ENCODE assay signal across 16 mouse cellular contexts in the genomic region with DNA sequence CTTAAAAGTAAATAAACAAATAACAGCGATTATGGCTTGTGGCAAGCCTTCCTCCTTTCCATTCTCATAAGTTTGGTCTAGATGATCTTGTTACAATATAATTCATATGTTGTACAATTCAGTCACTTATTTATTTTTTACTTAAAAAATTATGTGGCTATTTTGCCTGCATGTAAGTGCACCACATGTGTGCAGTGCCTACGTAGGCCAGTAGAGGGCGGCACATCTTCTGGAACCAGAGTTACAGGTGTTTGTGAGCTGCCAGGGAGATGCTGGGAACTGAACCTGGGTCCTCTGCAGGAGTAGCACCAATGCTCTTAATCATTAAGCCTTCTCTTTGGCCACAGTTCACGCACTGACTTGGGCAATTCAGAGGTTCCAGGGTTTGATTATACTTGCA. TPM values are rescaled to one million over a fixed set of nuclear protein-coding genes. Genes with fewer than 3 reads are reported as not detected.
DNase-seq lines count a peak whose midpoint lies in the region; ATAC-seq and TF ChIP-seq lines count a peak whose summit lies in the region.
"Had no signal": no experiment of that assay in that cellular context is flagged by ENCODE, and none has a peak within 500 bp of the region (broad histone marks: within the 10 kb centered on the region; RNA-seq: fewer than 3 reads in every experiment).

No protein-coding gene starts in this region.

- H3K9me3 ChIP-seq in embryonic facial prominence, embryonic 15.5 days (replicated peaks) = no peaks in the 10 kb centered on the region
- H3K9me3 ChIP-seq in embryonic facial prominence, embryonic 10.5 days = peaks cover 4% of the 10 kb centered on the region; the same call in 1 of the 2 replicates
- peaks cover 4% of the 10 kb centered on the region; the same call in 1 of the 2 replicates for H3K9me3 ChIP-seq in liver, embryonic 12.5 days (replicated peaks)
- H3K9me3 ChIP-seq in liver, postnatal 0 days (ENCODE audit: low read length) = no peaks in the 10 kb centered on the region
- H3K9me3 ChIP-seq: hindbrain, embryonic 15.5 days; limb, embryonic 15.5 days had no signal

- H3K36me3 ChIP-seq in embryonic facial prominence, embryonic 15.5 days = no peaks in the 10 kb centered on the region
- no peaks in the 10 kb centered on the region for H3K36me3 ChIP-seq in embryonic facial prominence, embryonic 10.5 days (replicated peaks)
- no peaks in the 10 kb centered on the region for H3K36me3 ChIP-seq in liver, embryonic 12.5 days
- no peaks in the 10 kb centered on the region for H3K36me3 ChIP-seq in liver, postnatal 0 days (replicated peaks; ENCODE audit: insufficient read depth, low read length)
- H3K36me3 ChIP-seq: hindbrain, embryonic 15.5 days; limb, embryonic 15.5 days had no signal

- H3K4me1 ChIP-seq in embryonic facial prominence, embryonic 15.5 days = peaks cover 11% of the 10 kb centered on the region
- peaks cover 13% of the 10 kb centered on the region for H3K4me1 ChIP-seq in embryonic facial prominence, embryonic 10.5 days
- H3K4me1 ChIP-seq in liver, embryonic 12.5 days = no peaks in the 10 kb centered on the region
- peaks cover 8% of the 10 kb centered on the region; the same call in 1 of the 2 replicates for H3K4me1 ChIP-seq in liver, postnatal 0 days (ENCODE audit: insufficient read depth)

- no peak overlapping the region for H3K9ac ChIP-seq in embryonic facial prominence, embryonic 15.5 days
- no peak overlapping the region for H3K9ac ChIP-seq in liver, embryonic 12.5 days
- no peak overlapping the region for H3K9ac ChIP-seq in liver, postnatal 0 days (replicated peaks)
- H3K9ac ChIP-seq: forebrain, postnatal 0 days; hindbrain, embryonic 15.5 days; limb, embryonic 15.5 days had no signal

- WGBS in embryonic facial prominence, embryonic 15.5 days = 87% methylated on average over 4 of the region's 4 CpGs
- WGBS in embryonic facial prominence, embryonic 10.5 days = 88% methylated on average over 4 of the region's 4 CpGs
- WGBS in liver, embryonic 12.5 days (ENCODE audit: insufficient replicate concordance) = 77% methylated on average over 4 of the region's 4 CpGs
- WGBS in liver, postnatal 0 days (ENCODE audit: insufficient replicate concordance) = 81% methylated on average over 4 of the region's 4 CpGs

- peak; percentile 57 for TF ChIP-seq CTCF in liver, postnatal 0 days (IDR thresholded peaks at IDR 0.05; ENCODE audit: low read depth)

- no peak for DNase-seq in embryonic facial prominence, embryonic 10.5 days (ENCODE audit: low spot score)
- peak; percentile 29 for DNase-seq in liver
- DNase-seq in ES-CJ7 (ENCODE audit: low read depth, low spot score) = peak; percentile 59
- DNase-seq in liver, postnatal 0 days = no peak
- no peak for DNase-seq in ovary, postnatal 36 days (ENCODE audit: low spot score)
- no peak for DNase-seq in cerebellum, adult 18-20 months
- DNase-seq: adrenal gland, postnatal 10 days; forebrain, postnatal 0 days; kidney, postnatal 25 days; right cerebral cortex, postnatal 25 days had no signal

- H3K4me2 ChIP-seq in embryonic facial prominence, embryonic 15.5 days (replicated peaks) = no peak overlapping the region
- H3K4me2 ChIP-seq in liver, embryonic 12.5 days = no peak overlapping the region
- H3K4me2 ChIP-seq in liver, postnatal 0 days (ENCODE audit: low read depth, low read length) = no peak overlapping the region

- no peak for TF ChIP-seq EP300 in liver, postnatal 0 days (IDR thresholded peaks at IDR 0.05; ENCODE audit: low read depth)

- peaks cover 49% of the 10 kb centered on the region for H3K27me3 ChIP-seq in embryonic facial prominence, embryonic 15.5 days
- peaks cover 64% of the 10 kb centered on the region for H3K27me3 ChIP-seq in embryonic facial prominence, embryonic 10.5 days (replicated peaks; ENCODE audit: low read depth, poor library complexity, severe bottlenecking)
- H3K27me3 ChIP-seq in liver, embryonic 12.5 days (replicated peaks) = peaks cover 55% of the 10 kb centered on the region
- H3K27me3 ChIP-seq in liver, postnatal 0 days (ENCODE audit: insufficient read depth, low read length) = peaks cover 39% of the 10 kb centered on the region

- ATAC-seq in embryonic facial prominence, embryonic 15.5 days (ENCODE audit: insufficient number of reproducible peaks, low FRiP score, low TSS enrichment, low read depth) = no peak
- no peak for ATAC-seq in liver, embryonic 12.5 days
- no peak for ATAC-seq in liver, postnatal 0 days
- ATAC-seq: forebrain, postnatal 0 days had no signal

- no peak overlapping the region for H3K4me3 ChIP-seq in embryonic facial prominence, embryonic 15.5 days (replicated peaks)
- H3K4me3 ChIP-seq in embryonic facial prominence, embryonic 10.5 days = no peak overlapping the region
- no peak overlapping the region for H3K4me3 ChIP-seq in liver, embryonic 12.5 days
- no peak overlapping the region for H3K4me3 ChIP-seq in liver, postnatal 0 days (ENCODE audit: low read depth, low read length)
- H3K4me3 ChIP-seq: erythroblast, embryonic 14.5 days had no signal

- H3K27ac ChIP-seq in embryonic facial prominence, embryonic 15.5 days (replicated peaks) = 0 out of 2 replicates have a peak overlapping the region, but pooled peaks have one; percentile 65
- H3K27ac ChIP-seq in embryonic facial prominence, embryonic 10.5 days (replicated peaks) = no peak overlapping the region
- no peak overlapping the region for H3K27ac ChIP-seq in liver, embryonic 12.5 days
- no peak overlapping the region for H3K27ac ChIP-seq in liver, postnatal 0 days (ENCODE audit: low read depth)
- H3K27ac ChIP-seq: hindbrain, embryonic 15.5 days; macrophage had no signal

RNA-seq across cellular contexts. Expression of gene Grid2ip, which starts 19.0 kb away (rescaled TPM):
- polyA plus RNA-seq in embryonic facial prominence, embryonic 15.5 days (2015; fragmentation: Nextera tagmentation; extraction: Ambion mirVana) = 0.68 and 1.8 TPM in 2 replicates
- polyA plus RNA-seq in embryonic facial prominence, embryonic 10.5 days (2016; fragmentation: Nextera tagmentation; extraction: Ambion mirVana) = 0.09 and 0.14 TPM in 2 replicates
- 0.04 TPM in 1 of 2 replicates, not detected in the other for polyA plus RNA-seq in liver, embryonic 12.5 days (2016; fragmentation: Nextera tagmentation; extraction: Ambion mirVana)
- not detected in 2 replicates for polyA plus RNA-seq in liver, postnatal 0 days (2015; fragmentation: Nextera tagmentation; extraction: Ambion mirVana)
- polyA plus RNA-seq: erythroblast, embryonic 14.5 days; macrophage had no signal

RNA-seq across cellular contexts. Expression of gene Kdelr2, which starts 27.5 kb away (rescaled TPM):
- 416 and 417 TPM in 2 replicates for polyA plus RNA-seq in embryonic facial prominence, embryonic 15.5 days (2015; fragmentation: Nextera tagmentation; extraction: Ambion mirVana)
- 221 and 226 TPM in 2 replicates for polyA plus RNA-seq in embryonic facial prominence, embryonic 10.5 days (2016; fragmentation: Nextera tagmentation; extraction: Ambion mirVana)
- polyA plus RNA-seq in liver, embryonic 12.5 days (2016; fragmentation: Nextera tagmentation; extraction: Ambion mirVana) = 171 and 174 TPM in 2 replicates
- polyA plus RNA-seq in liver, postnatal 0 days (2015; fragmentation: Nextera tagmentation; extraction: Ambion mirVana) = 146 and 160 TPM in 2 replicates

RNA-seq across cellular contexts. Expression of gene Zdhhc4, which starts 47.1 kb away (rescaled TPM):
- 74.6 and 77.8 TPM in 2 replicates for polyA plus RNA-seq in embryonic facial prominence, embryonic 15.5 days (2015; fragmentation: Nextera tagmentation; extraction: Ambion mirVana)
- 71.0 and 77.2 TPM in 2 replicates for polyA plus RNA-seq in embryonic facial prominence, embryonic 10.5 days (2016; fragmentation: Nextera tagmentation; extraction: Ambion mirVana)
- 41.9 and 42.9 TPM in 2 replicates for polyA plus RNA-seq in liver, embryonic 12.5 days (2016; fragmentation: Nextera tagmentation; extraction: Ambion mirVana)
- 32.8 and 34.6 TPM in 2 replicates for polyA plus RNA-seq in liver, postnatal 0 days (2015; fragmentation: Nextera tagmentation; extraction: Ambion mirVana)

Comparison
In these comparisons a context has a peak if more than half of its experiments do, and no peak if none do; other contexts are left out.
1. DNase-seq: peak in liver (single experiment) and ES-CJ7 (single experiment); none in embryonic facial prominence, embryonic 10.5 days (single experiment), liver, postnatal 0 days (single experiment), ovary, postnatal 36 days (single experiment) and cerebellum, adult 18-20 months (0 of 2).